Mouse (Mus musculus) C2C12 (cell line): ENCODE measurements around the gene Mrvi1. TPM values are rescaled to one million over a fixed set of nuclear protein-coding genes. Genes with fewer than 3 reads are reported as not detected.

Experiments
- H3K27me3 ChIP-seq: one replicate; pipeline ENCODE4 v1.6.1; 2011; ENCODE audit not compliant: control insufficient read depth, insufficient read depth, insufficient read length
- H3K36me3 ChIP-seq: one replicate; pipeline ENCODE4 v1.6.1; 2011; ENCODE audit not compliant: control insufficient read depth, insufficient read depth
- H3K4me3 ChIP-seq: one replicate; pipeline ENCODE4 v1.5.1; 2011; ENCODE audit warnings: mild to moderate bottlenecking, control low read depth; ENCODE audit not compliant: poor library complexity, insufficient read depth, severe bottlenecking
- H3K79me2 ChIP-seq: one replicate; pipeline ENCODE4 v1.6.1; 2011; ENCODE audit not compliant: control insufficient read depth, insufficient read depth
- H3K79me3 ChIP-seq: one replicate; pipeline ENCODE4 v1.6.1; 2011; ENCODE audit warnings: low read depth, control low read depth
- H3ac ChIP-seq: one replicate; pipeline ENCODE3; 2011; ENCODE audit warnings: low read depth; ENCODE audit not compliant: control insufficient read depth, insufficient read length
- CEBPB ChIP-seq: IDR thresholded peaks from one replicate; pipeline ENCODE4 v1.6.1; 2011; ENCODE audit warnings: low read depth, mild to moderate bottlenecking, control low read depth, moderate library complexity
- CTCF ChIP-seq: IDR thresholded peaks from one replicate; pipeline ENCODE4 v1.5.1; 2011; ENCODE audit not compliant: control insufficient read depth, insufficient read depth, insufficient read length
- FOSL1 ChIP-seq: IDR thresholded peaks from one replicate; pipeline ENCODE4 v1.8.0; 2011; ENCODE audit warnings: mild to moderate bottlenecking, low read length; ENCODE audit not compliant: poor library complexity, insufficient read depth, severe bottlenecking
- MAX ChIP-seq: IDR thresholded peaks from one replicate; pipeline ENCODE4 v1.6.1; 2011; ENCODE audit warnings: mild to moderate bottlenecking, control low read depth
- MYOD1 ChIP-seq: IDR thresholded peaks from one replicate; pipeline ENCODE4 v1.6.1; 2011; ENCODE audit warnings: low read depth; ENCODE audit not compliant: control insufficient read depth, insufficient read length
- MYOG ChIP-seq: IDR thresholded peaks from one replicate; pipeline ENCODE4 v1.6.1; 2011; ENCODE audit not compliant: control insufficient read depth, insufficient read length; ENCODE audit errors: extremely low read depth
- USF1 ChIP-seq: IDR thresholded peaks from one replicate; pipeline ENCODE4 v1.6.1; 2011; ENCODE audit warnings: low read depth, mild to moderate bottlenecking, control low read depth, moderate library complexity
- polyA plus RNA-seq: library from polyadenylated mRNA; unstranded; fragments of >200 nt; fragmentation: generic; extraction: Trizol; gene quantifications from one replicate; pipeline ENCODE4 v1.2.1, GENCODE M21; 2012; ENCODE audit warnings: missing spikeins

Mrvi1 gene
- polyA plus RNA-seq, 1 experiment: 0.05 TPM

DNA sequence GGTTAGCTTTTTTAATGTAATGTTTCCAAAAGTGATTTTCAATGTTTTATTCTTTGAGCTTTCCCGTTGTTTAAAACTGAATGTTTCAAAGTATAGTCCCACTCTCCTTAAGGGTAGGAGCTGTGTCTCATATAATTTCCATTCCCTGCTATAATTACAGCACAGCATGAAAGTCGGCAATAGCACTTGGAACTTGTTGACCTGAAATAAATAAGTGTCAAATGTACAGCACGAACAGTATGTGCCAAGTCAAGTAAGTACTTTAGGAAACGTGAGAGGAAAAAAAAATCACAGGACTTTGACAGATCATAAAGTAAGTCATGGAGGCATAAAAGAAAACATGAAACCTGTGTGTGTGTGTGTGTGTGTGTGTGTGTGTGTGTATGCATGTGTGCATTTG is 160.2 kb downstream of the Mrvi1 start:
- no peak overlapping the region for H3K4me3 ChIP-seq
- H3ac ChIP-seq: no peak overlapping the region
- H3K27me3 ChIP-seq: no peaks in the 10 kb centered on the region
- no peaks in the 10 kb centered on the region for H3K79me3 ChIP-seq
- TF ChIP-seq USF1 (no peak), MAX (no peak), CTCF (no peak), FOSL1 (no peak), MYOD1 (no peak)
- peaks cover 8% of the 10 kb centered on the region for H3K36me3 ChIP-seq
- no peaks in the 10 kb centered on the region for H3K79me2 ChIP-seq

DNA sequence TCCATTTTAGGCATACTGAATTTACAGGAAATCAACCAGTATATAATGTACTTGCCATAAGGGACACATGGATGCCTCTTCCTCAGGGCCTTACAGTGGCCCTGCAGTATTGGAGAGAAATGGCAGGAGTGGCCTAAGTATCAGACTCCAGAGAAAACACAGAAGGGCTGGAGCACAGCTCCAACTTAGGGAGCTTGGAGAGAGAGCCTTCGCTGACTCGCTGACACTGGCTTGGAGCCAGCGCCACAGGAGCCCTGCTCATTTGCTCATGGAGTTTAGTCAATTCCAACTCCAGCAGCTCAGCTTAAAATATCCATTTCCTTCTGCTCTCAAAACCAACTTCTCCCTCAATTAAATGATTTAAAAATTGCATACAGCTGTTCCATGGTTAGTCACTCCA is 160.6 kb downstream of the Mrvi1 start:
- Histone ChIP-seq H3K36me3 (peaks cover 8% of the 10 kb centered on the region), H3ac (no peak overlapping the region), H3K79me2 (no peaks in the 10 kb centered on the region), H3K27me3 (no peaks in the 10 kb centered on the region), H3K4me3 (no peak overlapping the region), H3K79me3 (no peaks in the 10 kb centered on the region)
- TF ChIP-seq USF1 (no peak), CTCF (no peak), MAX (no peak), CEBPB (no peak), FOSL1 (no peak), MYOD1 (no peak), MYOG (no peak)

DNA sequence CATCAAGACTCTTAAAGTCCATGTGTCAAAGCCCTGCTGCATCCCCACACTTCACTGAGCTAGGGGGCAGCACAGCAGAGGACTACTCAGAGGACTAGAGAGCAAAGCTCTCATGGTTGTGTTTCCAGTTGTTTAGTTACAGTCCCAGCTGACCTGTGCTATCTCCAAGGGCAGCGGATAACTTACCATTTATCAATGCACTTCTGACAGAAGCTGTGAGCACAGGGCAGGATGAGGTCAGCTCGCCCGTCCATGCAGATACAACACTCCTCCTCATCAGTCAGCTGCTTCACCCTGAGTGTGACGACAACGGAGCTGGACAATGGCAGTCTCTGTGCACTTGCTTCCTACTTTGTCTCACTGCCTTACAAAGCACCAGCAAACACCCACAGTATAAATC is 161.2 kb downstream of the Mrvi1 start:
- no peaks in the 10 kb centered on the region for H3K27me3 ChIP-seq
- no peak overlapping the region for H3ac ChIP-seq
- no peaks in the 10 kb centered on the region for H3K79me2 ChIP-seq
- H3K4me3 ChIP-seq: no peak overlapping the region
- TF ChIP-seq CTCF (no peak), MAX (no peak), MYOG (no peak), USF1 (no peak), CEBPB (no peak), MYOD1 (no peak), FOSL1 (no peak)
- peaks cover 5% of the 10 kb centered on the region for H3K36me3 ChIP-seq
- H3K79me3 ChIP-seq: no peaks in the 10 kb centered on the region

DNA sequence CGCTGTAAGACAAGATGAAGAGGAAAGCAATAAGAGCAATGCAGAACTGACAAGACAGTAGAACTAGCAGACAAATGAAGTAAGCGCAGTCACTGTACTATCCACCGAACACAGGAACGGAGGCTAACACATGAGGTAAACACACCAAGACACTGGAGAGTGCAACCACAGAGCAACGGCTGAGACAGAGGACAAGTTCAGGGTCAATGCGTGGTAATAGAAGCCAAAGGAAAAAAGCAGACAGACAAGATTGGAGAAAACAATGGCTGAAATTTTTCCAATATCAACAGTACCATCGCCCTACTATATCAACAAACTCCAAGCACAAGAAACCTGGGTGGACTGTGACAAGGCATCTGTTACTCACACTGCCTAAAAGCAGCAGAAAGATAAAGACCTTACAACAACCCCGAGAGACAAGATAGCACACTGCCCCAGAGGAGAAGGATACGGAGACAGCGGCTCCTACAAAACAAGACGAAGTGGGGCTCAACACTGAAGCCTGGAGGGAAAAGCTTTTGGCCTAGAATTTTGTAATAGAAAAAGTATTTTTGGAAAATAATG is 163.4 kb downstream of the Mrvi1 start:
- H3K79me3 ChIP-seq: no peaks in the 10 kb centered on the region
- TF ChIP-seq USF1: no peak
- no peak for TF ChIP-seq FOSL1
- TF ChIP-seq MYOG: no peak
- no peak for TF ChIP-seq CTCF
- TF ChIP-seq MAX: no peak
- no peak for TF ChIP-seq CEBPB
- TF ChIP-seq MYOD1: no peak
- no peak overlapping the region for H3K4me3 ChIP-seq
- H3K79me2 ChIP-seq: no peaks in the 10 kb centered on the region
- H3K27me3 ChIP-seq: no peaks in the 10 kb centered on the region
- H3K36me3 ChIP-seq: no peaks in the 10 kb centered on the region
- H3ac ChIP-seq: no peak overlapping the region

Other genes starting within 250 kb of the Mrvi1 start
- gene Ampd3, start 214.3 kb downstream of the Mrvi1 start, polyA plus RNA-seq: 4.5 TPM
- gene Rnf141, start 138.0 kb downstream of the Mrvi1 start, polyA plus RNA-seq: 9.7 TPM
- not detected for gene Lyve1, start 119.2 kb downstream of the Mrvi1 start, polyA plus RNA-seq
- 19.0 TPM for gene Ctr9, start 46.5 kb upstream of the Mrvi1 start, polyA plus RNA-seq
- 386 TPM for gene Eif4g2, start 100.6 kb upstream of the Mrvi1 start, polyA plus RNA-seq